Mouse (Mus musculus) lung, postnatal 36 days (tissue): ENCODE data around the gene Myo18b.

ENCODE experiments used
- DNase-seq: peaks from one replicate; pipeline ENCODE4 v3.0.0; 2022; ENCODE audit warnings: mixed read lengths

Gene Myo18b

DNA sequence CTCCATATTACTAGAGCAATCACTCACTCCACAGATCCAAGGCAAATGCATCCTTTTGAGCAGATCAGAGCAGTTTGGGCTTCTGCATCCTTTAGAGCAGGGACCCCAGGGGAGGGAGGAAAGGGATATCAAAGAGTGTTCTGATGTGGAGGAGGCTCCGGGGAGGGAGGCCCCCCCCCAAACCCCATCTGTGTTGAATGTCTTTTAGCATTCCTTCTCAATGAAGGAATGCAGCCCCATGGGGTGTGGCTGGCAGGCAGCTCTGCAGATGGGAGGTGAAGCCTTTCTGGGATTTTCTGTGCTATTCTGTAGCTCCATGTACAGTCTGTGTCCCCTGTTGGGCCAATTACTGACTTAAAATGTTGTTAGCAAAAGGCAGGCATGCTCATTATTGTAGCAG is 232.5 kb downstream of the Myo18b start:
- no peak for DNase-seq

DNA sequence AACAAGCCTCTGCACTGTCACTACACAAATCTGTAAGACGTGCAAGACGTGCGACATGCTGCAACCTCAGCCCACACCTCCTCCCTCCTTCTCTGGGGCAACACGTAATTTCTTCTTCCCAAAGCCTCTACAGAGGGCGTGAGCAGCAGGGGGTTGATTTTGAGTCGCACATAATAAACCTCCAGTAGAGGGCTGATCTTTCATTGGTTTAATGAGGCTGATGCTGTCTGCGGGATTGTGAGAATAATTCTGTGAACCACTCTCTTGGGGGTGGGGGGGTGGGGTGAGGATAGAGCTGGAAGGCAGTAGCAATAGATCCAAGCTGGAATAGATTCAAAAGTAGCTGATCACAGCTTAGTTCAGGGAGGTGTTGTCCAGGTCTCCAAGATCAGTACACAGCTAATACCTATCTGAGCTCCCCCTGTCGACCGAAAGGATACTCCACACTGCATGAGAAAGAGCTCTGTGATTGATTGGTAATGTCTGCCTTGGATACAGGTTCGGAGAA is 235.2 kb downstream of the Myo18b start:
- peak; percentile 27 for DNase-seq

DNA sequence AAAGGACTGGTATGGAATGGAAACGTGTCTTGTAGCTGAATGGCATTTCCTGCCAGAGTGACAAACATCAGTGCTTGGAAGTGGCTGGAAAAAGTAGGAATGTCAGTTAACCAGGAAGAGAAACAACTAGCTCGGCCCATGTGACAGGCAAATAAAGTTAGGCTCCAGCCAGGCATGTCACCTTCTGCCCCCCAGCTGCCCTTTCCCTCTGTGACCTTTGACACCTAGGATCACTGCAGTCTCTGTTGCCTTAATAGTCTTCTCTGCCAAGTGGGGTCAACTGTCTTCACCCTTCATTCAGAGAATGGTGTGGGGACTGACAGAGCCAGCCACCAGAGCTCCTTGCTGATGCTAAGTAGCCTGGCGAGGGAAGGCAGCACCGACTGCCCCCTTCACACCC is 236.9 kb downstream of the Myo18b start:
- DNase-seq, result no peak

DNA sequence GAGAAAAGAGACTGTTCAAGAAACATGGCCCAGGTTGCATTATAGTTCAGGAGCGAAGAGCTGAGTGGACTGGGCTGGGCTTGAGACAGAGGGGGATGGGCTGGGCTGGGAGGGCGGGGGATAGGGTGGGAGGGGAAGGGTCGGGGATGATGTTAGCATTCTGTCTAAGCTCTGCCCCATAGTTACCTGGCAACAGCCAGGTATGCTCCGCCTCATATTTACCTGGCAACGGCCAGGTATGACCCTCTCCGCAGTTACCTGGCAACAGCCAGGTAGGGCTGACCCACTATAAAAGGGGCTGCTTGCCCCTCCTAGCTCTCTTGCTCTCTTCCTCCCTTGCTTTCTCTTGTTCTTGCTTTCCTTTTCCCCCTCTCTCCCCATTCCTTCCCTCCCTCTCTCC is 239.4 kb downstream of the Myo18b start:
- no peak for DNase-seq

DNA sequence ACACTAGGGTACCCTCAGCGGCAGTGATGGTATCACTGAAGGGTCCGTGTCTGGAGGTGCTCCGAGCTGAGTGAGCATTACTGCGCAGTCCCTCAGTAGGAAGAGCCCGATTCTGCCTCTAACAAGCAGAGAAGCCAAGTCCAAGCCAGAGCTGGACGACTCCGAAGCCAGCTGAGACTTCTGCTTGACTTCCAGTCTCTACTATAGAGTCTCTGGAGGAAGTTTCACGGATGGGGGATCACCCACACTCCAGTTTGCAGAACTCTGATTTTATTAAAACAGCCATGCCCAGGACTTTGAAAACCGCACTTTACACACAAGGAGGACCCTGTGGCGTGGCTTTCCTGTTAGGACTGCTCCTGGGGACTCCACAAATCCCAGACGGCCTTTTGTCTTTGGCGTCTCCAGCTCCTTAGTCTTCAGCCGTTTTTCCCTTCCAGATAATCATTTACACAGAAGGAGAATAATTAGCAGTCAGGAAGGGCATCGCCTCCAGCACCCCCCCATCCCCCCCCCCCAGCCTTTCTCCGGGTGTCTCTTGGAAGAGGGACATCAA is 240.1 kb downstream of the Myo18b start:
- DNase-seq, result no peak

DNA sequence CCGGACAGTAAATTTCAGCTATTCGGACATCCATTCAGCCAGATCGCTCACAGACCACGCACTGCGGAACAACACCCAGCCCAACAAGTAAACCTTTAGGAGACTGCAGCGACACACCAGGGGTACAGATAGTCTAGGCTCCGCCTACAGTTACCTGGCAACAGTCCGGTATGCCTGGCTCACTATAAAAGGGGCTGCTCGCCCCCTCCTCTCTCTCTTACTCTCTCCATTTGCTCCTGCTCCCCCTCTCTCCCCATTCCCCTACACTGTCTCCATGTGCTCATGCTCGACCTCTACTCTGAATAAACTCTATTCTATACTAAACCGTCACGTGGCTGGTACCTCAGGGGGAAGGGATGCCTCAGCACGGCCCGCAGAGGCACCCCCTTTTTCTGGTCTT is 240.6 kb downstream of the Myo18b start:
- no peak for DNase-seq

DNA sequence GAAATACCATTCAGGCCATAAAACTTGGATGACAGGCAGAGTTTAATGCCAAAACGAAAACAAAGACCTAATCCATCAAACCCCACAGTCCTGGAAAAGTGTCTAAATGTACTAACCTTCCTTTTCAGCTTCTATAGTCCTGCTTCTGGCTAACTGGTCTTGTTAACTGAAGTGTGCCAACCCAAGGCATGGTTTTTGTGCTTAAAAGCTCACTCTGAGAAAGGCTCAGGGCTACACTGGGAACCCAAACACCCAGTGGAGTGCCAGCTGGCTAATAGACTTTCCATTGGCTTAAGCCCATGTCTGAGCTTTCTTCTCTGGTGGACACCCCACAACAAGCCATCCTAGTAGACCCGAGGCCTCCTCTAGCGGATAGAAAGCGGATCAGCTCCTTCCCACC is 244.1 kb downstream of the Myo18b start:
- no peak for DNase-seq

DNA sequence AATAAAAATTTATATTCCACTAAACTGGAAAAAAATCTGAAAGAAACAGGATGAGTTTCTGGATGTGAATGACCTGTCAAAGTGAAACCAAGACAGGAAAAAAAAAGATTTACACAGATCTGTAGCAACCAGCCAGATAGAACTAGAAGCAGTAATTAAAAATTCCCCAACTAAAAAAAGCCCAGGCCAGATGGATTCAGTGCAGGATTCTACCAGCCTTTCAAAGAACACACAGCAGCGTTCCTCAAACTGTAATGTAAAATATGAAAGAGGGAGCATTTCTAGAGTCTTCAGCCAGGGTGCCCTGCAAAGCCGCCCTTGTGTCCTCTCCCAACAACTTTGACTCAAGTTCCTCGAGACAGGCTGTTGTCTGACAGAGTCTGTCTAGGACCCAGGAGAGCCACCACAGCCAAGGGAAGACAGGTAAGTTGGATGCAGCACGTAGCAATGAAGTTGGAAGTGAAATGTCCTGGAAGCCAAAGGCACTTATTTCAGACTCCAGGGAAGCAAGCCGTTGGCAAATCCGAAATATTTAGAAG is 246.9 kb downstream of the Myo18b start:
- DNase-seq, result no peak

DNA sequence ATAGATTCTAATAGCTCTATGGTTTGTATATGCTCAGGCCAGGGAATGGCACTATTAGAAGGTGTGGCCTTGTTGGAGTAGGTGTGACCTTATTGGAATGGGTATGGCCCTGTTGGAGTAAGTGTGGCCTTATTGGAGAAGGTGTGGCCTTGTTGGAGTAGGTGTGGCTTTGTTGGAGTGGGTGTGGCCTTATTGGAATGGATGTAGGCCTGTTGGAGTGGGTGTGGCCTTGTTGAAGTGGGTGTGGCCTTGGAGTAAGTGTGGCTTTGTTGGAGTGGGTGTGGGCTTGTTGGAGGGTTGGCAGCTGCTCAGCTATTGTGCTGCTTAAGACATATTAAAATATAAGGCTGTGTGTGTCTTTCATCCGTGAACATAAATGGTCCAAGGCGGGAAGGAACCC is 249.3 kb downstream of the Myo18b start:
- DNase-seq, result no peak

DNA sequence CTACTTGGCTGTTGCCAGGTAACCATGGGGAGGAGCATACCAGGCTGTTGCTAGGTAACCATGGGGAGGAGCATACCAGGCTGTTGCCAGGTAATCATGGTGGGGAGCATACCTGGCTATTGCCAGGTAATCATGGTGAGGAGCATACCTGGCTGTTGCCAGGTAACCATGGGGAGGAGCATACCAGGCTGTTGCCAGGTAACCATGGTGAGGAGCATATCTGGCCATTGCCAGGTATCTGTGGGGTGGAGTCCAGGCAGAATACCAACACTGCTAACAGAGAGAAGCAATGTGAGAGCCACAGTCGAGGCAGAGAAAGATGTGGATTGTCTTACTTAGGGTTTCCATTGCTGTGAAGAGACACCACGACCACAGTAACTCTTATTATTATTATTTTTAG is 250.6 kb downstream of the Myo18b start:
- no peak for DNase-seq

DNA sequence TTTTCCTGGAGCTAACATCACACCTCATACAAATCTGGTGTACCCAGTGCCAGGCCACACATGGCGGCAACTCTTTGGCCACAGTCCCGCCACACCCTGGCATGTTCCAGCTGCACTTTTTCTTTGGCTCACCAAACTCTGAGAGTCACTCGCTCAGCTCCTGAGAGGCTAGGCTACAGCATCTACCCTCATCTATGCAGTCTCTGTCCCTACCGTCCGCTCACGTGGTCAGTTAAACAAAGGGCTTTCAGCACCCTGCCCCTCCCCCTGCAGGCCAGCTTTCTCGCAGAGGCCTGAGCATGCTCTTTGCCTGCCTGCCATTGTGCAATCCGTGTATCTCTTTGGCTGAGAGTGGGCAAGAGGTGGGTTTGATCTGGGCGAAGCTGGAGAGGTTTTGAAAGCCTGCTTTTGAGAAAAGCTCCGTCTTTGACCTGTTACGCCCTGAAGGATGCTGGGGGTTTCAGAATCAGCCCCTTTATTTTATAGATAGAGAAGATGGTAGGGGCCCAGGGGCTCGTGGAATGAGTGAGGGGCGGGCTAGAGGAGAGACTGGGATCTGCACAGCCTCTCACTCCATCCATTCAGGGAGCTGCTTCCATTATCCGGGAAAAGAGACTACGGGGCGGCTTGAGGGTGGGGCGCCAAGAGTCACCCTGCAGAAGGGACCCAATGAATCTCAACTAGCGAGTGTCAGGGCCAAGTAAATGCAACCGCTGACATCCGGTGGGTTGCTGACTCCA is 252.5 kb downstream of the Myo18b start:
- DNase-seq, result peak; percentile 64

DNA sequence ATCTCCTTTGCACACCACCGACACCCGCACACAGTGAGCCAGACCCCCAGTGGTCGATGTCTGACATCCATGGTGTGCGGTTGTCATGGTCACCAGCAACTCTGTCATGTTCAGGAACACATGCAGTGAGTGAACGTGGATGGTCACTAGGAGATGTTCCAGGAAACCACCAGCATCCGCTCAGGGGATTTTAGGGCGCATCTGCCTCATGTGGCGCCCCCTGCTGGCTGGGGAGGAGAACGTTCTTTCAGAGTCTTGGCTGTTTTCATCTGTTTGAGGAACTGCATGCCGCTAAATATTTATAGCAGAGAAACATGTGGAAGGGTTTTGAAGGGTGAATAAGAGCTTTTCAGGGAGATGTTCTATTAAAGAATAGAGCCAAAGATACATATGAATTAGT is 253.4 kb downstream of the Myo18b start:
- no peak for DNase-seq

DNA sequence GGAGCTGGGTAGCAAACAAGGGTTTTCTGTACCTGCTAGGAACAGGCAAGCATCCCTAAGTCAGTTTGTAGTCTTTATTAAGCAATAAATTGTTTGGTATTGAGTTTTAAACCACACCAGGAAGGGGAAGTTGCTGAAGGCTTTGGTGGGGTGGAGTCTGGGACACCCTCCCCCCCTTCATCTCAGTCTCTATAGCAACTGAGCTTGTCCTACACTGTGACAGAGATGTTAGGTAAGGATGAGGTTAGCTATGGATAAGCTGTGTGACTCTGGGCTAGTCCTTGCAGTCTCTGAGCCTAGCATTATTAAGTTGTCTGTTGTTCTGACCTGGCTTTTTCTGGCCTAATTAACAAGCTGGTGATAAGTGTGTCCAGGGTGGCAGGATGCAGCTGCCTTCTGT is 254.4 kb downstream of the Myo18b start:
- DNase-seq, result no peak

DNA sequence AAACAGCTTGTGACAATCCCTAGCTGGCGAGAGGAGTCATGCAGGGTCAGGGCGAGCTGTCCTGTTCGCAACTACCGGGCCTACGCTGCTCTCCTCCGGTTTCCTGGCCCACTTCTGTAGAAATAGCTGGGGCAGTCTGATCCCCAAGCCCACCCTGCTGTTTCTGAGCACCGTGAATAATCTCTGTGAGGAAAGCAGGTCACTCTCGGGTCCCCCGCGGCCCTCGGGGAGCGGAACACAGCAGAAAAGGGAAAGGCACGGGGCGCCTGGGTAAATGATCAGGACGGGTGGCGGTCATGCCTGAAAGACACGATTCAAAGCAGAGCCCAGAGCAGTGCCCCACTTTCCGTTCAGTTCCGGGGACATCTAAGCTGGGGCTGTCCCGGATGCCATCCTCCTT is 255.0 kb downstream of the Myo18b start:
- DNase-seq, result no peak

DNA sequence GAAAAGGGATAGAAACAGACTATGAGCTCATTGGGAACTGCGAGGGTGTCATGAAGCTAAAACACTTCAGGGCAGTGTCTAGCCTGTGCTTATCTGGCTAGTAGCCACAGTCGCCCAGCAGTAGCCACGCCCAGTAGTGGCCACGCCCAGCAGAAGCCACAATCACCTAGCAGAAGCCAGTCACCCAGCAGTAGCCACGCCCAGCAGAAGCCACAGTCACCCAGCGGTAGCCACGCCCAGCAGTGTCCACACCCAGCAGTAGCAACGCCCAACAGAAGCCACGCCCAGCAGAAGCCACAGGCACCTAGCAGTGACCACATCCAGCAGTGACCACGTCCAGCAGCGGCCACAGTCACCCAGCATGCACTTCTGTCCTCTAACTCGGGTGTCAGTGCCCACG is 255.5 kb downstream of the Myo18b start:
- DNase-seq, result peak; percentile 23
